Mouse (Mus musculus) adrenal gland, postnatal 0 days (tissue): ENCODE measurements around the gene Asb8. TPM values are rescaled to one million over a fixed set of nuclear protein-coding genes. Genes with fewer than 3 reads are reported as not detected.

Experiments used
- polyA plus RNA-seq: library from polyadenylated mRNA; unstranded; fragments of >200 nt; fragmentation: Nextera tagmentation; extraction: Ambion mirVana; gene quantifications from 2 replicates; pipeline ENCODE4 v1.2.1, GENCODE M21; 2015

Gene Asb8
- polyA plus RNA-seq, result 24.4 and 38.5 TPM in 2 replicates

DNA sequence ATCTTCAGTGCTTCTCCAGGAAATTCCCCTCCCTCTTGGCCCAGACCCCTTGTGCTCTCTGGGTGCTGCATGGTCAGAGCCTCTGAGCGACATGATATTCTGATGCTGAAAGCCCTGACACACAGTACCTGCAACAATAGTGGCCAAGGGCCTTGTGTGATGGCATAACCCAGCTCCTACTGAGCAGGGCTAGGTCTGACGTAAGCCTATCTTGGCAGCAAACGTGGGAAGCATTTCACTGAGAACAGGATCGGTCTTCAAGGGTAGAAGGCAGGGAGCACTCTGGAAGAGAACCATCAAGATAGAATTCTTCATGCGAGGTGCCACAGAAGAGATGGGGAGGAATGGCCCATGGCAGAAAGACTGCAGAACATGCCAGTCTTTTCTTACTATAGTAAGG lies at the start of gene Asb8:
Gene Asb8 (minus strand): TSS at position 101 of the 400 bp plus-strand sequence.

DNA sequence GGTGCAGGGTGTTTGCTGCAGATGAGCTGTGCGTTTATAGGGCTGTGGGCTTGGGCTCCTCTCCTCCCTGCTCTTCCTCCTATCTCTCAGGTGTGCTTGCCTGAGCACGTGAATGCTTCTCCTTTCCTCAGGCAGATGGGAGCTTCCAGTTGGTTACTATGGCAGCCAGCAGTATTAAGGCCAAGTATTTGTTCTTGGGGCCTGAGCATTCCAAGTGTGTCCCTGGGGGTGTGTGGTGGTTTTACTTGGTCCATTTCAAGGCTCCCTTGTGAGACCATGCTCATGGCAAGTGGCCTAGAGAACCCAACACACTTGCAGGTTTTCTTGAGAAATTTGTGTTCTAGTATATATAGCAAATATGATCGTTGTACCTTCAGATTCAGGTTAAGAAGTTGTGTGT lies 30.0 kb upstream of the Asb8 start, which contains the start of gene Olfr288:
Gene Olfr288 (minus strand): TSS at position 101 of the 400 bp plus-strand sequence.

GRCm38 (mm10) chr15:98166963-98167644 lies 1.7 kb upstream of the Asb8 start, which contains the start of gene Ccdc184:
Gene Ccdc184 (plus strand): TSS chr15:98167158.

DNA sequence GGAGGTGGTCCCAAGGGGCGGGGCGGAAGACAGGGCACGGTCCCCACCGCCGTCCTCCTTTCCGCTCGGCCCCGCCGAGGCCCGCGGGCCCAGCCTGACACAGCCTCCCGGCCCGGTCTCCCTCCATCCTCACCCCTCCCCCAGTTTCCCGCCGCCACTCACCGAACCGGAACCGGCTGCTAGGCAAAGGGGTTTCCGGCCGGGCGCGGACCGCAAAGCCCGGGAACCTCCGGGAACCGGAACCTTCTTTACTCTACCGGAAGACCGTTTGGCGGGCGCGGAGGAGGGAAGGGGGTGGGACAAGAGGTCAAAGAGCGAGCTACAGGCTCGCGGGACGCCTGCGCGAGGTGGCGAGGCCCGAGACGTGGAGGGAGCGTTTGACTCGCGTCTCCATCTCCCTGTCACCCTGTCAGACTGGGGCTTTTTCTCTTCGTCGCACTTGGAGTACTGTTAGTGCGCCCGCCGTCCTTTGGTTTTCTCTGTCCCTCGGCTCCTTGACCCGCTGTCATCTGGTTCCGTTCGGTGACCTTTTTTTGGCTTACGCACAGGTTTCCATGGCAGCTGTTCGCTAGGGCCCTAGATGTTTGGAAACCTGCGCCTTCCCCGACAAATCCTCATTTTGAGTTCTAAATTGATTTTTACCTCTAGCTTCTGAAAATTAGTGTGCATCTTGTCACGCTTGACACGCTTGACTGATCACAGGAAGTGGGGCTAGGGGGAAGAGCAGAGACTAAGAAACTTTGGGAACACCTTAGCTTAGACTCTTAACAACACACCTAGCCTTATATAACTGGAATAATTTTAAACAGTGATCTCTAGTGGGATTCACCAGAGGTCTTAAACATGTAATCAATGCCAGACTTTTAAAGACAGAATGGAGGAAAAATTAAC lies 72.1 kb downstream of the Asb8 start, which contains the start of gene Senp1:
Gene Senp1 (minus strand): TSS at position 624 of the 891 bp plus-strand sequence.

GRCm38 (mm10) chr15:98092372-98093120 lies 72.9 kb downstream of the Asb8 start, which contains the start of gene Pfkm:
Gene Pfkm (plus strand): TSS chr15:98092589.

Other genes starting within 250 kb of the Asb8 start
- 69.5 and 101 TPM in 2 replicates for gene Tmem106c, start 201.4 kb downstream of the Asb8 start, polyA plus RNA-seq
- 0.41 and 2.5 TPM in 2 replicates for gene Col2a1, start 160.9 kb downstream of the Asb8 start, polyA plus RNA-seq
- 27.5 and 33.3 TPM in 2 replicates for gene Pfkm, start 73.0 kb downstream of the Asb8 start, polyA plus RNA-seq
- 9.5 TPM in 2 replicates for gene Senp1, start 71.9 kb downstream of the Asb8 start, polyA plus RNA-seq
- gene Ccdc184, start 1.5 kb upstream of the Asb8 start, polyA plus RNA-seq, result 2.5 and 6.1 TPM in 2 replicates
- gene Olfr288, start 29.9 kb upstream of the Asb8 start, polyA plus RNA-seq, result not detected in 2 replicates
- gene Gm44579, start 55.4 kb upstream of the Asb8 start, polyA plus RNA-seq, result not detected in 2 replicates
- gene Olfr287, start 55.4 kb upstream of the Asb8 start, polyA plus RNA-seq, result not detected in 2 replicates
- gene Olfr286, start 68.8 kb upstream of the Asb8 start, polyA plus RNA-seq, result not detected in 2 replicates
- not detected in 2 replicates for gene H1fnt, start 91.7 kb upstream of the Asb8 start, polyA plus RNA-seq
- 1.4 and 2.1 TPM in 2 replicates for gene Zfp641, start 130.5 kb upstream of the Asb8 start, polyA plus RNA-seq
- gene Olfr285, start 151.7 kb upstream of the Asb8 start, polyA plus RNA-seq, result not detected in 2 replicates
- not detected in 2 replicates for gene Olfr284, start 175.4 kb upstream of the Asb8 start, polyA plus RNA-seq
- gene Olfr283, start 215.3 kb upstream of the Asb8 start, polyA plus RNA-seq, result not detected in 2 replicates